Mouse (Mus musculus) myocyte (in vitro differentiated cells): ENCODE measurements around the gene Srd5a1.

Source experiments
- E2F4 ChIP-seq: IDR thresholded peaks from one replicate; pipeline ENCODE4 v1.6.1; 2011; ENCODE audit warnings: mild to moderate bottlenecking, control low read depth, moderate library complexity; ENCODE audit not compliant: insufficient read depth
- MAX ChIP-seq: IDR thresholded peaks from one replicate; pipeline ENCODE4 v1.6.1; 2011; ENCODE audit warnings: low read depth, mild to moderate bottlenecking, control low read depth
- MYOD1 ChIP-seq, 3 experiments: IDR thresholded peaks; one replicate each; pipeline ENCODE4 v1.6.1; 2011; ENCODE audit warnings: control low read depth in 2 of 3, low read depth in 2 of 3, mild to moderate bottlenecking in 2 of 3, moderate library complexity in 1 of 3; ENCODE audit not compliant: insufficient read length in 2 of 3, control insufficient read depth in 1 of 3
- MYOG ChIP-seq, 3 experiments: IDR thresholded peaks; one replicate each; pipeline ENCODE4 v1.6.1; 2011; ENCODE audit warnings: control low read depth in 2 of 3, low read depth in 2 of 3, mild to moderate bottlenecking in 2 of 3; ENCODE audit not compliant: insufficient read length in 2 of 3, control insufficient read depth in 1 of 3, insufficient read depth in 1 of 3
- POLR2A ChIP-seq: IDR thresholded peaks from one replicate; pipeline ENCODE4 v1.6.1; 2011; ENCODE audit warnings: low read depth, mild to moderate bottlenecking, control low read depth, moderate library complexity; ENCODE audit not compliant: insufficient read length
- POLR2AphosphoS2 ChIP-seq: IDR thresholded peaks from one replicate; pipeline ENCODE4 v1.6.1; 2011; ENCODE audit warnings: low read depth, control low read depth; ENCODE audit not compliant: insufficient read length
- TCF12 ChIP-seq: IDR thresholded peaks from one replicate; pipeline ENCODE4 v1.6.1; 2011; ENCODE audit warnings: mild to moderate bottlenecking, control low read depth; ENCODE audit not compliant: poor library complexity, insufficient read depth, severe bottlenecking
- TCF3 ChIP-seq: IDR thresholded peaks from one replicate; pipeline ENCODE4 v1.6.1; 2011; ENCODE audit warnings: low read depth, control low read depth; ENCODE audit not compliant: insufficient read length
- USF1 ChIP-seq: IDR thresholded peaks from one replicate; pipeline ENCODE4 v1.6.1; 2011; ENCODE audit warnings: low read depth, mild to moderate bottlenecking, control low read depth, moderate library complexity

- TF ChIP-seq POLR2A (no peak), TCF12 (no peak), TCF3 (no peak), MYOG (IDR thresholded peaks at IDR 0.05; ENCODE audit: control insufficient read depth in 1 of 3, insufficient read depth in 1 of 3, insufficient read length in 2 of 3, low read depth in 2 of 3) (no peak), E2F4 (no peak), MAX (no peak), USF1 (no peak), MYOD1 (IDR thresholded peaks at IDR 0.05; ENCODE audit: control insufficient read depth in 1 of 3, insufficient read length in 2 of 3, low read depth in 2 of 3) (no peak), POLR2AphosphoS2 (no peak)
These were observed 33.9 kb downstream of the Srd5a1 start for GRCm38 (mm10) chr13:69577181-69577834.
